12 mouse cellular contexts compared by ENCODE assay signal in the genomic region with DNA sequence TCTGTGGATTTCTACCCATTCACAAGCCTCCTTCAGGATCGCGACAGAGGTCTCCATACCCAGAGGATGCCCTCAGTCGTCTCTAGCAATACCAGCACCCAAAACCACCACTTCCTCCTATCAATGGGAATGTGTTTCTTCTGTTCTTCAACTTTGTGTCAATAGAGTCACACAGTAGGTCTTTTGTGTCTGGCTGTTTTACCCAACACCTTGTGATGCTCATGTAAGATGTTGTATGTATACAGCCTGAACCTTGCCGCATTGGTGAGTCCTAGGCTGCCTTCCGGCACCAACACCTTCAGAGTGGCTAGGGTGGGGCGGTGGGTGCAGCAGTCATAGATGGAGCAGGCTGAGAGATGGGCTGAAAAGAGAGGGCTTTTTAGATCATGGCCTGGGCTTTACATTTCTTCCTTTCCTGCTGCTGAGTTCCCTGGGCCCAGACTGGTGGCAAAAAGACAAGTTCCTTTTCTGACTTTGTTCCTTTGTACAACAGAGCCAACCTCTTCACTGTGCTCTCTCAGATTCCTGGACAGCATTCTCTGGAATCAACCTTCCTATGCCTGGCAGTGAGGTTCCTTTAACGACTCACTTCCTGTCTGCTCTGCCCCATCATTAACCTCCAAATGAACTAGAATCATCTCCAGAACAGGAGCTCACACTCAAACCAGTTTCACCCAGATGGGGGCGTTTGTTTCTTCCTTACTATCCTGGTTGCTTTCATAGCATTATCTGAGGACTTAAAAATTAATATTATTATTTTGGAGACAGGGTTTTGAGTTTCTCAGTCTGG.
DNase-seq lines count a peak whose midpoint lies in the region; ATAC-seq and TF ChIP-seq lines count a peak whose summit lies in the region.
"Had no signal": no experiment of that assay in that cellular context is flagged by ENCODE, and none has a peak within 500 bp of the region (broad histone marks: within the 10 kb centered on the region; RNA-seq: fewer than 3 reads in every experiment).

No protein-coding gene starts in this region.

- TF ChIP-seq POLR2A in small intestine, adult 2 months (IDR thresholded peaks at IDR 0.05; ENCODE audit: low read depth, low read length) = no peak

- no peak for TF ChIP-seq CTCF in small intestine, adult 2 months (IDR thresholded peaks at IDR 0.05; ENCODE audit: extremely low read depth, insufficient read length, insufficient replicate concordance, low read depth, low read length)

- 82% methylated on average over 8 of the region's 8 CpGs for WGBS in heart, embryonic 11.5 days (ENCODE audit: insufficient replicate concordance)
- WGBS in lung, embryonic 15.5 days = 53% methylated on average over 8 of the region's 8 CpGs
- WGBS in embryonic facial prominence, embryonic 15.5 days = 65% methylated on average over 8 of the region's 8 CpGs
- 65% methylated on average over 8 of the region's 8 CpGs for WGBS in small intestine, adult 2 months

- H3K4me3 ChIP-seq in heart, embryonic 11.5 days (ENCODE audit: low read depth, low read length) = no peak overlapping the region
- H3K4me3 ChIP-seq in lung, embryonic 15.5 days = no peak overlapping the region
- no peak overlapping the region for H3K4me3 ChIP-seq in embryonic facial prominence, embryonic 15.5 days (replicated peaks)
- H3K4me3 ChIP-seq in small intestine, adult 2 months (ENCODE audit: low read depth, low read length) = no peak overlapping the region
- H3K4me3 ChIP-seq: embryonic facial prominence, embryonic 12.5 days; limb, embryonic 13.5 days had no signal

- ATAC-seq in heart, embryonic 11.5 days (replicated peaks; ENCODE audit: insufficient number of reproducible peaks, low FRiP score, low TSS enrichment) = no peak
- no peak for ATAC-seq in lung, embryonic 15.5 days (ENCODE audit: borderline replicate concordance, extremely low read depth, low FRiP score, low TSS enrichment)
- ATAC-seq in embryonic facial prominence, embryonic 15.5 days (ENCODE audit: insufficient number of reproducible peaks, low FRiP score, low TSS enrichment, low read depth) = no peak
- ATAC-seq: activated CD4-positive, CD25-positive, alpha-beta regulatory T cell, adult 4 months had no signal

- peak overlapping the region; percentile 88 for H3K27ac ChIP-seq in heart, embryonic 11.5 days (ENCODE audit: low read depth, low read length)
- H3K27ac ChIP-seq in lung, embryonic 15.5 days = peak overlapping the region; percentile 92
- H3K27ac ChIP-seq in embryonic facial prominence, embryonic 15.5 days (replicated peaks) = peak overlapping the region; percentile 66
- H3K27ac ChIP-seq in small intestine, adult 2 months (ENCODE audit: insufficient read depth, low read depth, low read length) = peak overlapping the region; percentile 77
- H3K27ac ChIP-seq: embryonic facial prominence, embryonic 12.5 days had no signal

- DNase-seq in heart, postnatal 4 days = no peak
- no peak for DNase-seq in lung, postnatal 10 days
- no peak for DNase-seq in urinary bladder, postnatal 14 days (ENCODE audit: low spot score)
- DNase-seq in embryo, embryonic 9.5 days (ENCODE audit: extremely low spot score) = no peak
- DNase-seq: gastrocnemius, postnatal 10 days had no signal

- no peaks in the 10 kb centered on the region; the same call in 1 of the 2 replicates for H3K9me3 ChIP-seq in heart, embryonic 11.5 days (replicated peaks; ENCODE audit: control insufficient read depth, low read length)
- no peaks in the 10 kb centered on the region for H3K9me3 ChIP-seq in lung, embryonic 15.5 days
- H3K9me3 ChIP-seq in embryonic facial prominence, embryonic 15.5 days (replicated peaks) = no peaks in the 10 kb centered on the region
- H3K9me3 ChIP-seq: embryonic facial prominence, embryonic 12.5 days; limb, embryonic 13.5 days had no signal

- H3K4me2 ChIP-seq in heart, embryonic 11.5 days = no peak overlapping the region
- no peak overlapping the region for H3K4me2 ChIP-seq in lung, embryonic 15.5 days
- no peak overlapping the region for H3K4me2 ChIP-seq in embryonic facial prominence, embryonic 15.5 days (replicated peaks)
- H3K4me2 ChIP-seq: embryonic facial prominence, embryonic 12.5 days; limb, embryonic 13.5 days had no signal

- H3K4me1 ChIP-seq in heart, embryonic 11.5 days (ENCODE audit: control insufficient read depth, insufficient read depth, low read length) = peaks cover 18% of the 10 kb centered on the region
- H3K4me1 ChIP-seq in lung, embryonic 15.5 days = peaks cover 27% of the 10 kb centered on the region
- H3K4me1 ChIP-seq in embryonic facial prominence, embryonic 15.5 days = peaks cover 14% of the 10 kb centered on the region
- H3K4me1 ChIP-seq in small intestine, adult 2 months (ENCODE audit: control insufficient read depth, insufficient read depth, insufficient read length, low read length) = peaks cover 29% of the 10 kb centered on the region

- no peak overlapping the region for H3K9ac ChIP-seq in heart, embryonic 11.5 days (ENCODE audit: low read depth, low read length)
- no peak overlapping the region for H3K9ac ChIP-seq in lung, embryonic 15.5 days
- no peak overlapping the region for H3K9ac ChIP-seq in embryonic facial prominence, embryonic 15.5 days
- H3K9ac ChIP-seq: embryonic facial prominence, embryonic 12.5 days; limb, embryonic 13.5 days had no signal

- no peaks in the 10 kb centered on the region for H3K36me3 ChIP-seq in heart, embryonic 11.5 days (ENCODE audit: control insufficient read depth, insufficient read depth, low read length)
- H3K36me3 ChIP-seq in lung, embryonic 15.5 days = no peaks in the 10 kb centered on the region
- H3K36me3 ChIP-seq in embryonic facial prominence, embryonic 15.5 days = no peaks in the 10 kb centered on the region
- no peaks in the 10 kb centered on the region for H3K36me3 ChIP-seq in small intestine, adult 2 months (ENCODE audit: control insufficient read depth, insufficient read depth, low read length)
- H3K36me3 ChIP-seq: embryonic facial prominence, embryonic 12.5 days; limb, embryonic 13.5 days had no signal

- H3K27me3 ChIP-seq in heart, embryonic 11.5 days (ENCODE audit: control insufficient read depth, insufficient read depth, low read length) = no peaks in the 10 kb centered on the region
- H3K27me3 ChIP-seq in lung, embryonic 15.5 days = no peaks in the 10 kb centered on the region
- no peaks in the 10 kb centered on the region for H3K27me3 ChIP-seq in embryonic facial prominence, embryonic 15.5 days
- no peaks in the 10 kb centered on the region for H3K27me3 ChIP-seq in small intestine, adult 2 months (ENCODE audit: control insufficient read depth, insufficient read depth, low read length)
- H3K27me3 ChIP-seq: embryonic facial prominence, embryonic 12.5 days; limb, embryonic 13.5 days had no signal
